Mouse (Mus musculus): Measurements from ENCODE around the gene Hs6st3.

The Hs6st3 gene

GRCm38 (mm10) chr14:119667421-119667820 is 529.3 kb downstream of the Hs6st3 start:
- DNase-seq: no peak

GRCm38 (mm10) chr14:119670836-119671587 is 532.9 kb downstream of the Hs6st3 start:
- no peak for DNase-seq

- no peak for DNase-seq
Observed at GRCm38 (mm10) chr14:119678574-119678973, 540.4 kb downstream of the Hs6st3 start.

DNA sequence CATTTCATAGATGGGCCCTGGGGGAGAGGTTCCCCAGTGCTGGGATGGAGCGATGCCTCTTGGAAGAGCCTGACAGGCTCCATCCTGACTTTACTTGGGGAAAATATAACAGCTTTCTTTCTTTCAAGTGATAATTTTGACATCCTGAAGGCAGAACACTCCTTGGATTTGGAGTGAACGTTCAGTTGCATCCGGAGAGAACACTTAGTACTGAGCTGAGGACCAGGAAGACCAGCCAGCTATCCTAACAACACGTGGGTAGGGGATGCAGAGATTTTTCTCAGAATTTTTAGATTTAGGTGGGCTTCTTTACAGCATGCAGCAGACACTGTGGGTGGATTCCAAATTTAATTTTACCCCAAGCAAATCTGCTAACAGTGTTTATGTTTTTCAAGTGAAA is 541.9 kb downstream of the Hs6st3 start:
- no peak for DNase-seq

DNA sequence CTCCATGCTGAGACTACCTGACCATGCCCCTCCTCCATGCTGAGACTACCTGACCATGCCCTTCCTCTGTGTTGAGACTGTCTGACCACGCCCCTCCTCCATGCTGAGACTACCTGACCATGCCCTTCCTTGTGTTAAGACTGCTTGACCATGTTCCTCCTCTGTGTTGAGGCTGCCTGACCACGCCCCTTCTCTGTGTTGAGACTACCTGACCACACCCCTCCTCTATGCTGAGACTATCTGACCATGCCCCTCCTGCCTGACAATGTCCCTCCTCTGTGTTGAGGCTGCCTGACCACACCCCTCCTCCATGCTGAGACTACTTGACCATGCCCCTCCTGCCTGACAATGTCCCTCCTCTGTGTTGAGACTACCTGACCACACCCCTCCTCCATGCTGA is 549.7 kb downstream of the Hs6st3 start:
- no peak for DNase-seq

GRCm38 (mm10) chr14:119699982-119700381 is 561.8 kb downstream of the Hs6st3 start:
- no peak for DNase-seq

DNA sequence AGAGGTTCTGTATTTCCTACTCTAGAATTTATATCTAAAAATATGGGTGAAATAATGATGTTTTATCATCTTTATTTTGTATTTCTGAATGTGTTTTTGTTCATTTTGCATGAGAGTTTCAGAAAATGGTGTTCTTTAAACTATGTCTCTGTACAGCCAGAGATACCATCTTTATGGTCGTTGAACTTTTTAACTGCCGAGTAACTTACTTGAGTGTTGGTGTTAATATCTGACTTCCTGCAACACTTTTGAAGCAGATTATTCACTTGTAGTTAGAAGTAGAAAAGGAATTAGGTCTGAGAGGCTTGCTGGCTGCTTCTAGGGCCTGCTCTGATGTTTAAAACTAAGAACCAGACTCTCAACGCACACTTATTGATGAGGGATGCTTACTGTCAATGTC is 576.6 kb downstream of the Hs6st3 start:
- DNase-seq: no peak

DNA sequence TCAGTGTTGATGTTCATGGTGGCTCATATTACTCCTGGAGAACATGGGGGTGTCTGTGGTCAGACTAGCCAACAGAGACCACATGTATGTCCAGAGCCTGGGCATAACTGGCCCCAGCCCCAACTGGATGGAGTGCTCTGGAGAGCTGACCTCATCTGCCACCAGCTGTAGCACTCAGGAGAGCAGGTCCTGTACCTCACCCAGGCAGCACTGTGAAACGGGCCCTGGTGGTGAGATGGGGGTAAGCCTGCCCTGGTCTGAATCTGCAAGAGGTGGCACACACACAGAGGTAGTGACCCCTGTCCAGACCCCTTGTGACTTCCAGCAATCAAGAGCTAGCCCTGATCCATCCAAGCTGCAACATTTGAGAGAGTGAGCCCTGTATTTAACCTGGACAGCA is 579.2 kb downstream of the Hs6st3 start:
- DNase-seq: no peak

DNA sequence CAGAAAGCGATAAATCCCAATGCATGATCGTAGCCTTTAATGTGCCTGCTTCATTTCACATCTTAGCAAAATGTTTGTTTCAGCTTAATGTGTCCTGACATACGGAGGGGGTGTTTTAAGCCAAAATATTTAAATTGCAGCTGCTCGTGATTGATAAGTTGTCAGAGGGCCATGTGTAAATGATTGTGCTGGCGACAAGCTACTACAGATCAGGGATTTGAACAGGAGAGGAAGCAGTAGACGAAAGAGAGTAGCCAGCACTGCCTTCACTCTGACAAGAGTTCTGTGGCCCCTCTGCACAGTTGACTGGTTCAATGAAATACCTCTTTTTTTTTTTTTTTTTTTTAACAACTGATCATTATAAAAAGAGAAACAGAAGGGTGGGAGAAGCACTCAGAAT is 587.0 kb downstream of the Hs6st3 start:
- no peak for DNase-seq

DNA sequence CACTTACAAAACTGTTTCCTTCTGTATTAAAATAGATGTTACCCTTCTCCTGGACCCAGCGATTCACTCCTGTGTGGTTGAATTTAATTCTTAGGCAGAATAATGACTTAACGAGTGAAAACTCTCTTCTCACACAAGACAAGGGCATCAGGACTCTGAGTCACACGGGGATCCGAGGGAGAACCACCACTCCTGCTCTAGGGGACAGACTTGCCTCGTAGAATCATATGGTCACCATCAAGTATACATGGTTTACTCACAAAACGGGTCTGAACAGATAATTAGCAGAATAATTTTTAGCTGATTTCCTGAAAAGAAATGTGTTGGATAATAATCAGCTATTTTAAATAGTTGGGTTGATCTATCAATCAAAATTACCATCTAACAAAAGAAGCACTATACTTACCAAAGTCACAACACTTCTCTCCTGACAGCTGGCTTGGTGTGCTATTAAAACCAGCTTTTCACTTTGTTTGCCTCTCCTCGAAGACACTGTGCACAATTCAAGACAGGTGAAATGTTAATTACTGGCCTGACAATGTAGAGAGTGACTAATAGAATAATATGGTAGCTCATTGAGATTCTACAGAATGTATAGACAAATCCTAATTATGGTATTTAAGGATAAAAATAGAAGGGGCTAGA is 593.4 kb downstream of the Hs6st3 start:
- DNase-seq: no peak

DNA sequence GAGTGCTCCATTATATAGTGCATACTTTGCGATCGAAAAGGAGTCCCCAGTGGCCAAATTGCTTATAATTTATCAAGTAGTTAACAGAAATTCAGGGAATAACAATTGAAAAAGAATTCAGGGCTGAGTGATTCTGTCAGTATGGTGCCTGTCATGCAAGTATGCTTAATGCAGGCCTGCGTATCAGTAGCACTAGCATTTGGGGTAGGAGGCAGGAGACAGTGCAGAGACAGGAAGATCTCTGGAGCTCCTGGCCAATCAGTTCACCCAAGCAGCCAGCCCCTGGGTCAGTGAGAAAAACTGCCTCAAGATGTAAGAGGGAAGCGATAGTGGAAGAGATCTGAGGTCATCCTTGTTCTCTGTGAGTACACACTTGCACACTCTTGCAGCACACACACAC is 594.1 kb downstream of the Hs6st3 start:
- DNase-seq: no peak

DNA sequence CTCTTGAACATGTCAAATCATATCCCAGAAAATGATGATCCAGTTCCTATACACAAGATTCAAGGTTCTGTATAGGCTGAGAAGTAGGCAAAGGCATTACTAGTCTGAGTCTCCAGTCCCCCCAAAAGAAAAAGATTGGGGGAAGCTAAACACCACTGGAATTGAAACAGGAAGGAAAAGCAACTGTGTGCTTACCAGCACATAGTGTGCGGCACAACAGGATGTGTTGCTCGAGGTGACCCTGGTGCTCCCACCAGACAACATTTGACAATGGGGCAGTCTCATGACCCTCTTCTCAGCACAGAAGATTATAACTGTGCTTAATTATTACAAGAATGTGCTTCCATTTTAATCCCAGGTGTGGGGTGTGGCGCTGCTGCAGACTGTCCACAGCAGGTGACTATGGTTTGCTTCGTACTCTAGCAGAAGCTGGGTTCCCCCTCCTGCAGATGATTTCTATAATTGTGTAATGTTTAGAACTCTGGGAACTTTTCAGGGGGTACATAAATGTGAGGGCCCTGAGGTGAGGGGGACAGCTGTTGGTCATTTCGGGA is 599.3 kb downstream of the Hs6st3 start:
- DNase-seq: no peak

DNA sequence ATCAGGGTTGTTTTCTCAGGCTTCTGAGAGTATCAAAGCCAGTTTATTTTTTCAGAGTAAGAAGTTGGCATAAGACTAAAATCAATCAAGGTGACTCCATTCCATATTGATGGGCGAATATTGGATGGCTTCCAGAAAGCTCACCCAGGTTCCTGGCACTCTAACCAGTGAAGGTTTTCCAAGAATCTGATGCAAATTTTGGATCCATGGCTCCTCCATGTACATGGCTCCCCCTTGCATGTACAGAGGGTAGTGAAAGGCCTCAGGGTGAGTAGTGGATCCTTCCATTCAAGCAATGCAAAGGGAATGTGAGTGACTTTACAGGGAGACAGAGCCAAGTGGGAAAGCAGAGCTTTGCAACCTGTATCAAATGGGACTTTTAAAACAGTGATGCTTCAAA is 603.6 kb downstream of the Hs6st3 start:
- no peak for DNase-seq

GRCm38 (mm10) chr14:119761376-119761775 is 623.2 kb downstream of the Hs6st3 start:
- DNase-seq: no peak

GRCm38 (mm10) chr14:119772040-119772439 is 633.9 kb downstream of the Hs6st3 start:
- no peak for DNase-seq

DNA sequence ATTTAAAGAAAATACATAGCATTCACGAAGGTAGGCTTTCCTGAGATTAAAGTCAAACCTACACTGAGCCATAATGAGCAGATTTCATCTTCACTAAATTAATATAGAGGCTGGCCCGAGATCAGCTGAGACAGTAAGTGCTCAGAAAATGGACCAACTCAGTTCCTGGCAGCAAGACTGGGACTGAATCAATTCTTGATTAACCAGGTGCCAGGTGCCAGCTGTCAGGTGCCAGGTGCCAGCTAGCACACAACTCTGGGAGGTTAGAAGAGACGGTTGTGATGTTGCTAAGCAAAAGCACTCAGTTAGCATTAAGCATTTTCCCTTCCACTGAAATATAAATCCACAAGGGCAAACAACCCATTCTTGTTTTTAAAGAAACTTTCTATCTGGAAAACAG is 638.1 kb downstream of the Hs6st3 start:
- no peak for DNase-seq

DNA sequence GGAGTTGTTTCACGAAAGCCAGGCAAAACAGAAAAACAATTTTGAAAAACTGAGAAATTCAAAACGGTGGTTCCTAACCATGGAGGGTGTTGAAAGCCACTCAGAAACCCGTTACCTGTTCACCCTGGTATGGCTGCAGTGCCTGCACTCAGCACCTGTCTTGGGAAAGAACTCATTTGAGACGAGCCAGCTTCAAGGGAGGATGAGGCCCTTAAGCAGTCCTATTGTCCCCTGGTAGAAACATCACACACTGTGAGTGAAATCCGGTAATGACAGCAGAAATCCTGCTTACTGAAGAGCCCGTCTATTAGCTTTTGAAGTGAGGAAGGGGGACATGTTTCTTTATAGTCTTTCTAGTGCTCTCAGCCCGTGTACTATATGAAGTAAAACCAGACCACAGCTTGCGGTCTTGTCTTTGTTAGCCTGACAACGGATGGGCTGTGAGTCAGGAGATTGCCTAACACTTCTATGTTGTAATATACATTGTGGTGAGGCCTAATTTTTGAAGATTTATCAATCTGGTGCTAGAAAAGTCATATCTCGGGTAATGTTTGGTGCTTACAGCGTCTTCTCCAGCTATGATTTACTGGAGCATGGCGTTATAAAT is 641.9 kb downstream of the Hs6st3 start:
- DNase-seq: no peak

GRCm38 (mm10) chr14:119781111-119781510 is 643.0 kb downstream of the Hs6st3 start:
- no peak for DNase-seq

DNA sequence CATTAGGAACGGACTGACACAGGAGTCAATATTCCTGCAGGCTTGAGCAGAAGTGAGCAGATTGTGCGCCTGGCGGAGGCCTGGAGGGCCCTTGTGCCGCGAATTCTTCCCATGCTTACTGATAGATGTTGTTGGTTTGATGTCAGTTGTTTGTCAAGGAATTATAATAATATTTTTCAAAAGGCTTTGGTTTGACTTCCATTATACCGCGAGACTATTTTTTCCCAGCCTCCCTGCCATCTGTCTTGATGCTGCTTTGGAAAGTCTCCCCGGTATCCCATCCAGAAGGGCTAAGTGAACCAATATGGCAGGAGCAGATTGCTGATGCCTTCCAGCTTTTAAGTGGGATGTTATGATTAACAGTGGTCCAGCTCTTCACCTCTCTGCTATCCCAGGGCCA is 651.3 kb downstream of the Hs6st3 start:
- no peak for DNase-seq

DNA sequence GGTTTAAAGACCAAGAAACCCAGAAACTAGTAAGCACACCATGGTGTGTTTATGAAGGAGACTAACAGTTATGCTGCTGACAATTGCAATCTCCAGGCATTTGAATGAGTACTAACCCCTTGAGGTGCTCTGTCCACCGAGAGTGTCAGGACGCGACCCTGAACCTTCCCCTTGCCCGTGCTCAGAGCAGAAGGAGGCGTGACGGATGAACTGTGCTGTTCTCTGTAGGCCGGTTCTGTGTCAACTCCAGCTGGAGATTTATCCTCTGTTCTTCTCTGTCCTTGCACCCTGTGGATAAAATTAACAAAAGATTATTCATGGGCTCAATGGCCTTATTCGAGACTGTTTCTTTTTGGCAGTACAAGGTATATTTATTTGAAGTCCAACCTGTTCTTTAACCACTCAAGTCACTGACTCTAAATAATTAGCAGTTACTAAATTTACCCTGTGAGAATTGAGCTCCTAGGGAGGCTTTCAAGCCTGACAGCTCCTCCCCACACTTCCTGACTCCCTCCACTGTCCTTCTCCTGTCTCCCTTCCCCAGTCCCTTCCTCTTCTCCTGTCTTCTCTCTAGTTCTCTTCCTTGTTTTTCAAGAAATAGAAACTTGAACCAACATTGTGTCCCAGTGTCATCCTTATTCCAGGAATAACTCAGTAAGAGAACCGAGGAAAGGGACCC is 659.2 kb downstream of the Hs6st3 start:
- no peak for DNase-seq

- DNase-seq: no peak
Observed at GRCm38 (mm10) chr14:119798561-119798960, 660.4 kb downstream of the Hs6st3 start.

DNA sequence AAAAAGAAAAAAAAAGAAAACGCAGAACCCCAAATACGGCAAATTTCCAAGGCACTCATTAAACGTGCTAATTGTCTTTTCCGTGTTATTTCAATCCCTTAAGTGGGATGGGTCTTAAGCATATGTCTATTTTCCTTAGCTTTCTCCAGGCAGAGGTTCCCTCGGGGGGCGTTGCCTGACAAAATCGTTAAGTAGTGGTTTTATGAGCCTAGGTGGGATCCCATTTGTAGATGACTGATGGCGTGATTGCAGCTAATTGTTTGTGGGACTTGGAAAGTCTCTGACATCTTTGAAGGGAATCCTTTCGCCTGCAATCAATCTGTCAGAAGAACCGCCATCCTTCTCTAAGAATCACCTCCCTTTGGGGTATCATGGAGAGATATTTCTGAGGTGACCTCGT is 662.7 kb downstream of the Hs6st3 start:
- no peak for DNase-seq

DNA sequence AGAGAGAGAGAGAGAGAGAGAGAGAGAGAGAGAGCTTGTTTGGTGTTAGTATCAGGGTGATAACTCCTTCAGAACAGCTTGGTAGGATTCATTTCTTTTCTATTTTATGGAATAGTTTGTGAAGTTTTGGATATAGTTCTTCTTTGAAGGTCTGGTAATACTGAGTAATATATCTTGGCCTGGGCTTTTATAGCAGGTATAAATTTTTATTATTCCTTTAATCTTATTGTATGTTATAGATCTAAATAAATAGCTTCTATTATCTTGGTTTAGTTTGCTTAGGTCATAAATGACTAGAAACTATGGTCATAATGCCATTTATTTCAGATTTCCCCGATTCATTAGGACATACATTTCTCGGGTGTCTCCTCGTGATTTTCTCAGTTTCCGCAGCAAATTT is 675.8 kb downstream of the Hs6st3 start:
- no peak for DNase-seq

DNA sequence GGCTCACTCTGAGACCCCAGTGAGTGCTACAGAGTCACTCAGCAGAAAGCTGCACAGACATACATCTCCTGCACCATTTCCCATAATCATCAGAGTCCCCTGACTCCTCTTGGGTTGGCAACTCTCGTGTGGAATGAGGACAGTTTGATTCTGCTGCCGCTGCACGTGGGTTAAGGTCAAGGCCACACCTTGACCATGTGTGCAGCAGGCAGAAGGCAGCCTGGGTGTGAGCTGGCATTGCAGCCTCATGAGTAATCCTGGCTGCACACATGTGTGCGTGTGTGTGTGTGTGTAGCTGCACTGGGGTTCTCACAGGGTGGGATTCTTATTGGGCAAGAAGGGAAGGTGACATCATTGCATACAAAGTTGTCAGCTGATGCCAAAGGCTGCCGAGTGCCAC is 677.5 kb downstream of the Hs6st3 start:
- no peak for DNase-seq

Data from thymus, postnatal 4 days (tissue).